Mouse (Mus musculus) myocyte (in vitro differentiated cells): ENCODE data around the gene Tm7sf3. TPM values are rescaled to one million over a fixed set of nuclear protein-coding genes. Genes with fewer than 3 reads are reported as not detected.

Source experiments
- H3K27me3 ChIP-seq: one replicate; pipeline ENCODE4 v1.6.1; 2011; ENCODE audit not compliant: control insufficient read depth, insufficient read depth, insufficient read length
- H3K36me3 ChIP-seq: one replicate; pipeline ENCODE4 v1.6.1; 2011; ENCODE audit not compliant: control insufficient read depth, insufficient read depth
- H3K4me2 ChIP-seq: one replicate; pipeline ENCODE4 v1.6.1; 2011; ENCODE audit warnings: low read depth, control low read depth
- H3K4me3 ChIP-seq: one replicate; pipeline ENCODE4 v1.5.1; 2011; ENCODE audit warnings: mild to moderate bottlenecking, control low read depth, moderate library complexity
- H3K79me2 ChIP-seq: one replicate; pipeline ENCODE4 v1.6.1; 2011; ENCODE audit not compliant: control insufficient read depth, insufficient read depth
- H3ac ChIP-seq: one replicate; pipeline ENCODE4 v1.6.1; 2011; ENCODE audit not compliant: control insufficient read depth, insufficient read length
- CEBPB ChIP-seq: IDR thresholded peaks from 2 replicates; pipeline ENCODE4 v1.6.1; 2011; ENCODE audit warnings: mild to moderate bottlenecking, moderate library complexity; ENCODE audit not compliant: poor library complexity, insufficient read depth, severe bottlenecking
- E2F4 ChIP-seq: IDR thresholded peaks from one replicate; pipeline ENCODE4 v1.6.1; 2011; ENCODE audit warnings: mild to moderate bottlenecking, control low read depth, moderate library complexity; ENCODE audit not compliant: insufficient read depth
- MAX ChIP-seq: IDR thresholded peaks from one replicate; pipeline ENCODE4 v1.6.1; 2011; ENCODE audit warnings: low read depth, mild to moderate bottlenecking, control low read depth
- MYOD1 ChIP-seq, 3 experiments: IDR thresholded peaks; one replicate each; pipeline ENCODE4 v1.6.1; 2011; ENCODE audit warnings: control low read depth in 2 of 3, low read depth in 2 of 3, mild to moderate bottlenecking in 2 of 3, moderate library complexity in 1 of 3; ENCODE audit not compliant: insufficient read length in 2 of 3, control insufficient read depth in 1 of 3
- MYOG ChIP-seq, 3 experiments: IDR thresholded peaks; one replicate each; pipeline ENCODE4 v1.6.1; 2011; ENCODE audit warnings: control low read depth in 2 of 3, low read depth in 2 of 3, mild to moderate bottlenecking in 2 of 3; ENCODE audit not compliant: insufficient read length in 2 of 3, control insufficient read depth in 1 of 3, insufficient read depth in 1 of 3
- POLR2A ChIP-seq: IDR thresholded peaks from one replicate; pipeline ENCODE4 v1.6.1; 2011; ENCODE audit warnings: low read depth, mild to moderate bottlenecking, control low read depth, moderate library complexity; ENCODE audit not compliant: insufficient read length
- POLR2AphosphoS2 ChIP-seq: IDR thresholded peaks from one replicate; pipeline ENCODE4 v1.6.1; 2011; ENCODE audit warnings: low read depth, control low read depth; ENCODE audit not compliant: insufficient read length
- REST ChIP-seq: IDR thresholded peaks from one replicate; pipeline ENCODE4 v1.6.1; 2011; ENCODE audit warnings: mild to moderate bottlenecking, control low read depth, moderate library complexity; ENCODE audit not compliant: insufficient read depth, insufficient read length
- SRF ChIP-seq: IDR thresholded peaks from one replicate; pipeline ENCODE4 v1.6.1; 2011; ENCODE audit warnings: low read depth; ENCODE audit not compliant: control insufficient read depth, insufficient read length
- TCF12 ChIP-seq: IDR thresholded peaks from one replicate; pipeline ENCODE4 v1.6.1; 2011; ENCODE audit warnings: mild to moderate bottlenecking, control low read depth; ENCODE audit not compliant: poor library complexity, insufficient read depth, severe bottlenecking
- TCF3 ChIP-seq: IDR thresholded peaks from one replicate; pipeline ENCODE4 v1.6.1; 2011; ENCODE audit warnings: low read depth, control low read depth; ENCODE audit not compliant: insufficient read length
- USF1 ChIP-seq: IDR thresholded peaks from one replicate; pipeline ENCODE4 v1.6.1; 2011; ENCODE audit warnings: low read depth, mild to moderate bottlenecking, control low read depth, moderate library complexity
- polyA plus RNA-seq: library from polyadenylated mRNA; unstranded; fragments of >200 nt; fragmentation: generic; extraction: Trizol; gene quantifications from one replicate; pipeline ENCODE4 v1.2.1, GENCODE M21; 2012; ENCODE audit warnings: missing spikeins

Tm7sf3 gene
- polyA plus RNA-seq, 1 experiment = 9.3 TPM

DNA sequence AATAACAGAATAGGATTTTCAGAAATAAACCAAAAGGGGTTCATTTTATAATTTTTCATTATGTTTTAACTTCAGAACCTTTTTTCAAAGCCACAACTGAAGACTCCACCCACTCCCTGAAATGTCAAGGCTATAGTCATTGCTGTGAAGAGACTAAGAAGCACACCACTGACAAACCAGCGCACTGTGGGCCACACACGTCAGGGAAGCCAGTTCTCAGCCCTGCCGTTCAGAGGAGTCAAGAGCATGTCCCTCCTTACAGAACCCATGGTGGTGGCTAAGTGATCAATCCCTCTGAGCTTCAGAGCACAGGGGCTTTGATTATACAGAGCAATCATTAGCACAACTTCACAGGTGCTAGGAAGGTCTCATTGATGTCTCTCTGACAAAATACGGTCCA is 40.0 kb downstream of the Tm7sf3 start:
- TF ChIP-seq TCF12 = no peak
- no peak for TF ChIP-seq POLR2A
- TF ChIP-seq MYOG (IDR thresholded peaks at IDR 0.05; ENCODE audit: control insufficient read depth in 1 of 3, insufficient read depth in 1 of 3, insufficient read length in 2 of 3, low read depth in 2 of 3) = no peak
- TF ChIP-seq SRF = no peak
- no peak for TF ChIP-seq TCF3
- no peak for TF ChIP-seq MAX
- no peak for TF ChIP-seq POLR2AphosphoS2
- no peak for TF ChIP-seq MYOD1 (IDR thresholded peaks at IDR 0.05; ENCODE audit: control insufficient read depth in 1 of 3, insufficient read length in 2 of 3, low read depth in 2 of 3)
- TF ChIP-seq REST = no peak
- H3K36me3 ChIP-seq = peaks cover 30% of the 10 kb centered on the region
- no peak overlapping the region for H3K4me2 ChIP-seq
- H3K4me3 ChIP-seq = no peak overlapping the region
- H3ac ChIP-seq = no peak overlapping the region
- H3K79me2 ChIP-seq = no peaks in the 10 kb centered on the region
- H3K27me3 ChIP-seq = no peaks in the 10 kb centered on the region

DNA sequence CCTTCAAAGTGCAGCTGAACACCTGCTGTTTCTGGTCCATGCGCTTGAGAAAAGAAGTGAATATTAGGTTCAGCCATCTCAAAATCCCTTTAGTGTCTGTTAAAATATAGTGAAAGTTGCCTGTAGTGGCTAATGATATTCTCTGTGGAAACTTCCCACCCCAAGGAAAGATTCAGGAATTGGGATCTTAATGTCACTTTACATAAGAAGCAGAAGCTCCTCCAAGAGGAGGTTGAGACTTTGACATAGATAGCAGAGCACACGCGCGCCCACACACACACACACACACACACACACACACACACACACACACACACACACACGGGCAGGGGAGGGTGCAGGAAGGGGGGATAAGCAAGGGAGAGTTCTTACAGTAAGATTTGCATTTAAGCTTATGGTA is 57.5 kb downstream of the Tm7sf3 start:
- no peak overlapping the region for H3ac ChIP-seq
- TF ChIP-seq E2F4 (no peak), SRF (no peak), MAX (no peak), TCF3 (no peak), TCF12 (no peak), MYOD1 (IDR thresholded peaks at IDR 0.05; ENCODE audit: control insufficient read depth in 1 of 3, insufficient read length in 2 of 3, low read depth in 2 of 3) (no peak), CEBPB (no peak), MYOG (IDR thresholded peaks at IDR 0.05; ENCODE audit: control insufficient read depth in 1 of 3, insufficient read depth in 1 of 3, insufficient read length in 2 of 3, low read depth in 2 of 3) (no peak), POLR2AphosphoS2 (no peak), POLR2A (no peak), REST (no peak), USF1 (no peak)
- H3K27me3 ChIP-seq = no peaks in the 10 kb centered on the region
- H3K79me2 ChIP-seq = peaks cover 60% of the 10 kb centered on the region
- H3K4me2 ChIP-seq = no peak overlapping the region
- H3K4me3 ChIP-seq = no peak overlapping the region
- peaks cover 29% of the 10 kb centered on the region for H3K36me3 ChIP-seq

DNA sequence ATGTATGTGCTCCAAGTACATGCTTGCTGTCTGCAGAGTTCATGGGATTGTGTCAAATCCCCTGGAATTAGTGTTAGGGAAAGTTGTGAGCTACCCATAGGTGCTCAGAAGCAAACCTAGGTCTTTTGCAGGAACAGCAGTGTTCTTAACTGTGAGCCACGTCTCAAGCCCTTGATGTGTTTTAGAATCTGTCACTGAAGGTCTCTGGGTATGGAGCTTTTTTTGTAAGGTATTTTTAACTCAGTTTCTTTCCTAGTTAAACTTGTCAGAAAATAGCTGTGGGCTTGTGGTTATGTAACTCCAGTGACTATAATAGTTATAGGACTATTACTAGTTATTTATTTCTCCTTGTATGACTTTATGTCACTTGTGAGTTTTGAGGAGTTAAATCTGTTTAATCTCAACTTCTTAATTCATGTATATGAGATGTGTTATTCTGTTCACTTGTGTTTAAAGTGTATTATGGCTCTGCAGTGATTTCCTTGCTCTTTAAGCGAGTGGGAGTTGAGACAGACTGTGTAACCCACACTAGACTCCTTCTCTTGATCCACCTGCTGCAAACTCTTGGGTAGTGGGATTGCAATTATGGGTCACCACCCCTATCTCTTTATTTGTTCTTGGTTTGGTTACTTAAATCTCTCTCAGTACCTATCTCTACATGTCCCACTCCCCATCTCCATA is 59.1 kb downstream of the Tm7sf3 start:
- Histone ChIP-seq H3K36me3 (peaks cover 17% of the 10 kb centered on the region), H3K79me2 (peaks cover 77% of the 10 kb centered on the region), H3ac (no peak overlapping the region), H3K4me3 (no peak overlapping the region), H3K27me3 (no peaks in the 10 kb centered on the region), H3K4me2 (peak overlapping the region; percentile 30)
- no peak for TF ChIP-seq USF1
- no peak for TF ChIP-seq POLR2A
- TF ChIP-seq POLR2AphosphoS2 = no peak
- TF ChIP-seq MYOG (IDR thresholded peaks at IDR 0.05; ENCODE audit: control insufficient read depth in 1 of 3, insufficient read depth in 1 of 3, insufficient read length in 2 of 3, low read depth in 2 of 3) = no peak
- no peak for TF ChIP-seq CEBPB
- TF ChIP-seq MAX = no peak
- TF ChIP-seq MYOD1 (IDR thresholded peaks at IDR 0.05; ENCODE audit: control insufficient read depth in 1 of 3, insufficient read length in 2 of 3, low read depth in 2 of 3) = no peak
- TF ChIP-seq E2F4 = no peak
- TF ChIP-seq TCF12 = no peak
- TF ChIP-seq REST = no peak
- no peak for TF ChIP-seq SRF
- TF ChIP-seq TCF3 = no peak

DNA sequence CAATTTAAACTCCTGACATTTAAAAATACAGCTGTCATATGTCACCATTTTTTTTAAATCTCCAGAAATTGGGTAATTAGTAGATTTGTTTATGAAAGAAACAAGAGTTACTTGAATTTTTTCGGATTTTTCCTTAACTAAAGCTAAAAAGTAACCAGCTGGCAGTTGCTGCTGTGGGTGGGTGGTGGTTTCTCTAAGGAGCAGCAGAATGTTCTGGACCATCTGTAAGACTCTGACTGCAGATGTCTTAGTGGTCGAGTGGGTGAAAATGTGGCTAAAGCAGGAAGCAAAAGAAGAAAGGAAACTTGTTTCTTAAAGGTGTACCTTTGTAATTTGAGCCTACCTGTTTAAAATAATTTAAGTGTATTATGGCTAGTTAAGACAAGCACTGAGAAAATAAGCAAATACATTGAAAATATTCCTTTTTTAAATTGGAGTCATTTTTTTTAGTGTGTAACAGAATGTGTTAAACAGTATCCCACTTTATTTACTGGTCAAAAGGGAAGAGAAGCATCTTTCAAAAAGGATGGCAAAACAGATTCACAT is 62.2 kb downstream of the Tm7sf3 start:
- H3K4me2 ChIP-seq = peak overlapping the region; percentile 62
- H3K4me3 ChIP-seq = no peak overlapping the region
- H3K27me3 ChIP-seq = no peaks in the 10 kb centered on the region
- H3K36me3 ChIP-seq = no peaks in the 10 kb centered on the region
- no peak overlapping the region for H3ac ChIP-seq
- TF ChIP-seq REST (no peak), TCF12 (no peak), SRF (no peak), POLR2A (no peak), TCF3 (no peak), CEBPB (no peak), E2F4 (no peak), USF1 (no peak), MYOG (IDR thresholded peaks at IDR 0.05; ENCODE audit: control insufficient read depth in 1 of 3, insufficient read depth in 1 of 3, insufficient read length in 2 of 3, low read depth in 2 of 3) (no peak), POLR2AphosphoS2 (no peak), MAX (no peak), MYOD1 (IDR thresholded peaks at IDR 0.05; ENCODE audit: control insufficient read depth in 1 of 3, insufficient read length in 2 of 3, low read depth in 2 of 3) (no peak)
- H3K79me2 ChIP-seq = peaks cover 94% of the 10 kb centered on the region
